Comparison of ENCODE assay signal across 10 mouse cellular contexts in the genomic region with DNA sequence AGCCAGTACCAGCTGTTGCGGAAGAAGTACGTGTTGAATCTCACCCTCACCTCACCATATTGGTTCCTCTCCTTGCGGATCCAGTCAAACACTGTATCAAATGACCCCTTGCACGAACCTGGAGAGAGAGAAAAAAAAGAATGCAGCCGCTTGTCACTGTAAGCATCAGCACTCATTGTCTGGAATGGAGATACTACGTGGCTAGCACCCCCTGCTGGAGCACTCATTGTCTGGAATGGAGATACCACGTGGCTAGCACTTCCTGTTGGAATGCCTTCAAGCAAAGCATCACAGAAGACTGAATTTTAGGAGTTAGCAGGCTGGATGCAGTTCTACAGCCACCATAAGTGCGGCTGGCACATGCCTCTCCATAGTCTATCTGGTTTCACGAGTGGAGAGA. TPM values are rescaled to one million over a fixed set of nuclear protein-coding genes. Genes with fewer than 3 reads are reported as not detected.
DNase-seq lines count a peak whose midpoint lies in the region; ATAC-seq and TF ChIP-seq lines count a peak whose summit lies in the region.
"Had no signal": no experiment of that assay in that cellular context is flagged by ENCODE, and none has a peak within 500 bp of the region (broad histone marks: within the 10 kb centered on the region; RNA-seq: fewer than 3 reads in every experiment).

No protein-coding gene starts in this region.

- H3K27me3 ChIP-seq in hindbrain, embryonic 10.5 days (ENCODE audit: insufficient read depth, poor library complexity, severe bottlenecking) = no peaks in the 10 kb centered on the region
- H3K27me3 ChIP-seq in hindbrain, embryonic 14.5 days (ENCODE audit: control insufficient read depth, insufficient read depth, low read length) = no peaks in the 10 kb centered on the region
- H3K27me3 ChIP-seq in midbrain, embryonic 14.5 days (ENCODE audit: control insufficient read depth, insufficient read depth, low read length) = no peaks in the 10 kb centered on the region
- H3K27me3 ChIP-seq in midbrain, embryonic 16.5 days (ENCODE audit: control insufficient read depth, insufficient read depth, low read depth, low read length) = no peaks in the 10 kb centered on the region
- H3K27me3 ChIP-seq: Patski had no signal

- TF ChIP-seq POLR2A in brain, embryonic 14.5 days (IDR thresholded peaks at IDR 0.05; ENCODE audit: borderline replicate concordance, extremely low read depth, insufficient read depth, insufficient read length, poor library complexity, severe bottlenecking) = no peak

- peak; percentile 17; the same call in 1 of the 2 replicates for TF ChIP-seq CTCF in brain, embryonic 14.5 days (IDR thresholded peaks at IDR 0.05; ENCODE audit: borderline replicate concordance, extremely low read depth, insufficient read depth, insufficient read length)

- DNase-seq in hindbrain, embryonic 10.5 days (ENCODE audit: low spot score) = peak; percentile 26
- DNase-seq in hindbrain, embryonic 14.5 days (ENCODE audit: low spot score) = no peak
- peak; percentile 43 for DNase-seq in midbrain, embryonic 14.5 days
- DNase-seq in brain, embryonic 14.5 days (ENCODE audit: low read depth) = peak; percentile 7
- DNase-seq in retina, embryonic 14.5 days (ENCODE audit: low spot score) = peak; percentile 45
- DNase-seq in left cerebral cortex, adult 9 months (ENCODE audit: low spot score in 2 of 2) = no peak
- DNase-seq in cerebellum, postnatal 36 days = no peak
- DNase-seq: heart, postnatal 14 days had no signal

- no peak overlapping the region for H3K9ac ChIP-seq in hindbrain, embryonic 14.5 days
- H3K9ac ChIP-seq in midbrain, embryonic 14.5 days (replicated peaks; ENCODE audit: low read length) = no peak overlapping the region
- no peak overlapping the region for H3K9ac ChIP-seq in midbrain, embryonic 16.5 days (ENCODE audit: low read depth, low read length)

- no peak overlapping the region for H3K27ac ChIP-seq in hindbrain, embryonic 10.5 days
- no peak overlapping the region for H3K27ac ChIP-seq in hindbrain, embryonic 14.5 days
- no peak overlapping the region for H3K27ac ChIP-seq in midbrain, embryonic 14.5 days (replicated peaks; ENCODE audit: low read depth, low read length)
- H3K27ac ChIP-seq in midbrain, embryonic 16.5 days (ENCODE audit: low read length) = no peak overlapping the region

- H3K9me3 ChIP-seq in hindbrain, embryonic 10.5 days = no peaks in the 10 kb centered on the region
- no peaks in the 10 kb centered on the region for H3K9me3 ChIP-seq in hindbrain, embryonic 14.5 days (ENCODE audit: control insufficient read depth, low read length)
- no peaks in the 10 kb centered on the region for H3K9me3 ChIP-seq in midbrain, embryonic 14.5 days (ENCODE audit: control insufficient read depth, low read length)
- no peaks in the 10 kb centered on the region for H3K9me3 ChIP-seq in midbrain, embryonic 16.5 days (replicated peaks; ENCODE audit: control insufficient read depth, low read length, poor library complexity, severe bottlenecking)

- H3K4me2 ChIP-seq in hindbrain, embryonic 14.5 days (replicated peaks) = no peak overlapping the region
- H3K4me2 ChIP-seq in midbrain, embryonic 14.5 days (ENCODE audit: low read length) = no peak overlapping the region
- H3K4me2 ChIP-seq in midbrain, embryonic 16.5 days (ENCODE audit: low read length) = no peak overlapping the region

- H3K4me3 ChIP-seq in hindbrain, embryonic 10.5 days = no peak overlapping the region
- H3K4me3 ChIP-seq in hindbrain, embryonic 14.5 days (replicated peaks; ENCODE audit: low read length) = no peak overlapping the region
- H3K4me3 ChIP-seq in midbrain, embryonic 14.5 days (replicated peaks; ENCODE audit: low read depth, low read length) = no peak overlapping the region
- no peak overlapping the region for H3K4me3 ChIP-seq in midbrain, embryonic 16.5 days (ENCODE audit: low read depth, low read length)

- 66% methylated on average over 9 of the region's 9 CpGs for WGBS in hindbrain, embryonic 10.5 days
- WGBS in hindbrain, embryonic 14.5 days = 66% methylated on average over 9 of the region's 9 CpGs
- 64% methylated on average over 9 of the region's 9 CpGs for WGBS in midbrain, embryonic 14.5 days
- 65% methylated on average over 9 of the region's 9 CpGs for WGBS in midbrain, embryonic 16.5 days

- no peak for ATAC-seq in hindbrain, embryonic 14.5 days (ENCODE audit: low FRiP score)
- no peak for ATAC-seq in midbrain, embryonic 14.5 days (ENCODE audit: low FRiP score, low TSS enrichment)
- ATAC-seq in midbrain, embryonic 16.5 days = no peak
- ATAC-seq: Patski had no signal

- peaks cover 40% of the 10 kb centered on the region for H3K36me3 ChIP-seq in hindbrain, embryonic 10.5 days
- H3K36me3 ChIP-seq in hindbrain, embryonic 14.5 days (replicated peaks; ENCODE audit: control insufficient read depth, insufficient read depth) = peaks cover 26% of the 10 kb centered on the region
- H3K36me3 ChIP-seq in midbrain, embryonic 14.5 days (ENCODE audit: control insufficient read depth, insufficient read depth, low read length) = peaks cover 32% of the 10 kb centered on the region
- H3K36me3 ChIP-seq in midbrain, embryonic 16.5 days (ENCODE audit: control insufficient read depth, insufficient read depth, low read length) = peaks cover 21% of the 10 kb centered on the region

- peaks cover 8% of the 10 kb centered on the region; the same call in 1 of the 2 replicates for H3K4me1 ChIP-seq in hindbrain, embryonic 10.5 days (replicated peaks)
- H3K4me1 ChIP-seq in hindbrain, embryonic 14.5 days (replicated peaks; ENCODE audit: control insufficient read depth, insufficient read depth, low read length) = no peaks in the 10 kb centered on the region
- no peaks in the 10 kb centered on the region for H3K4me1 ChIP-seq in midbrain, embryonic 14.5 days (ENCODE audit: control insufficient read depth, insufficient read depth, low read length)
- no peaks in the 10 kb centered on the region for H3K4me1 ChIP-seq in midbrain, embryonic 16.5 days (ENCODE audit: control insufficient read depth, insufficient read depth, low read length)

RNA-seq across cellular contexts. Expression of a gene that starts 3.9 kb away (rescaled TPM):
- 0.09 TPM in 1 of 2 replicates, not detected in the other for polyA plus RNA-seq in hindbrain, embryonic 10.5 days (2016; fragmentation: Nextera tagmentation; extraction: Ambion mirVana)
- polyA plus RNA-seq in hindbrain, embryonic 14.5 days (2014; fragmentation: Nextera tagmentation; extraction: Ambion mirVana) = 0.12 and 0.13 TPM in 2 replicates
- 0.11 TPM in 1 of 2 replicates, not detected in the other for polyA plus RNA-seq in midbrain, embryonic 14.5 days (2014; fragmentation: Nextera tagmentation; extraction: Ambion mirVana)
- not detected in 2 replicates for polyA plus RNA-seq in midbrain, embryonic 16.5 days (2015; fragmentation: Nextera tagmentation; extraction: Ambion mirVana)
- polyA plus RNA-seq in brain, embryonic 14.5 days (2012; rRNA removed) = 0.04 TPM in 1 of 2 replicates, not detected in the other
- polyA plus RNA-seq: Patski had no signal

RNA-seq across cellular contexts. Expression of a gene that starts 33.1 kb away (rescaled TPM):
- polyA plus RNA-seq in hindbrain, embryonic 10.5 days (2016; fragmentation: Nextera tagmentation; extraction: Ambion mirVana) = 135 and 167 TPM in 2 replicates
- 83.3 and 84.3 TPM in 2 replicates for polyA plus RNA-seq in hindbrain, embryonic 14.5 days (2014; fragmentation: Nextera tagmentation; extraction: Ambion mirVana)
- 76.9 and 89.0 TPM in 2 replicates for polyA plus RNA-seq in midbrain, embryonic 14.5 days (2014; fragmentation: Nextera tagmentation; extraction: Ambion mirVana)
- polyA plus RNA-seq in midbrain, embryonic 16.5 days (2015; fragmentation: Nextera tagmentation; extraction: Ambion mirVana) = 89.8 and 93.0 TPM in 2 replicates
- 67.9 and 69.9 TPM in 2 replicates for polyA plus RNA-seq in brain, embryonic 14.5 days (2012; rRNA removed)

RNA-seq across cellular contexts. Expression of a gene that starts 33.9 kb away (rescaled TPM):
- polyA plus RNA-seq in hindbrain, embryonic 10.5 days (2016; fragmentation: Nextera tagmentation; extraction: Ambion mirVana) = 33.7 and 39.0 TPM in 2 replicates
- polyA plus RNA-seq in hindbrain, embryonic 14.5 days (2014; fragmentation: Nextera tagmentation; extraction: Ambion mirVana) = 53.4 and 61.5 TPM in 2 replicates
- 57.7 and 58.3 TPM in 2 replicates for polyA plus RNA-seq in midbrain, embryonic 14.5 days (2014; fragmentation: Nextera tagmentation; extraction: Ambion mirVana)
- polyA plus RNA-seq in midbrain, embryonic 16.5 days (2015; fragmentation: Nextera tagmentation; extraction: Ambion mirVana) = 55.7 and 56.7 TPM in 2 replicates
- polyA plus RNA-seq in brain, embryonic 14.5 days (2012; rRNA removed) = 34.9 and 47.5 TPM in 2 replicates

RNA-seq across cellular contexts. Expression of a gene that starts 38.7 kb away (rescaled TPM):
- polyA plus RNA-seq in hindbrain, embryonic 10.5 days (2016; fragmentation: Nextera tagmentation; extraction: Ambion mirVana) = 23.0 and 28.3 TPM in 2 replicates
- polyA plus RNA-seq in hindbrain, embryonic 14.5 days (2014; fragmentation: Nextera tagmentation; extraction: Ambion mirVana) = 21.3 and 24.3 TPM in 2 replicates
- polyA plus RNA-seq in midbrain, embryonic 14.5 days (2014; fragmentation: Nextera tagmentation; extraction: Ambion mirVana) = 15.1 and 26.9 TPM in 2 replicates
- 19.0 and 19.5 TPM in 2 replicates for polyA plus RNA-seq in midbrain, embryonic 16.5 days (2015; fragmentation: Nextera tagmentation; extraction: Ambion mirVana)
- polyA plus RNA-seq in brain, embryonic 14.5 days (2012; rRNA removed) = 22.9 and 25.8 TPM in 2 replicates

Comparison
In these comparisons a context has a peak if more than half of its experiments do, and no peak if none do; other contexts are left out.
1. DNase-seq: peak in hindbrain, embryonic 10.5 days (single experiment), midbrain, embryonic 14.5 days (single experiment), brain, embryonic 14.5 days (single experiment) and retina, embryonic 14.5 days (single experiment); none in hindbrain, embryonic 14.5 days (single experiment), left cerebral cortex, adult 9 months (0 of 2) and cerebellum, postnatal 36 days (0 of 2).